Mouse (Mus musculus) heart, embryonic 16.5 days (tissue): ENCODE measurements around the gene Tmem132b. TPM values are rescaled to one million over a fixed set of nuclear protein-coding genes. Genes with fewer than 3 reads are reported as not detected.

Experiments
- ATAC-seq: fragments of 200-750 bp; cut with Nextera tagmentation; replicated peaks from 2 replicates; pipeline ENCODE4 v1.8.0; 2017; ENCODE audit warnings: moderate number of reproducible peaks; ENCODE audit not compliant: insufficient read depth, low FRiP score; ENCODE audit errors: extremely low read depth
- H3K27ac ChIP-seq: fragments of 300-500 bp; sonication (generic); 2 replicates; pipeline ENCODE4 v1.5.1; 2014; ENCODE audit warnings: mild to moderate bottlenecking, low read length, control low read depth, moderate library complexity
- H3K27me3 ChIP-seq: fragments of 300-500 bp; sonication (generic); 2 replicates; pipeline ENCODE4 v1.6.1; 2014; ENCODE audit warnings: low read length, mixed read lengths; ENCODE audit not compliant: control insufficient read depth, insufficient read depth
- H3K36me3 ChIP-seq: fragments of 300-500 bp; sonication (generic); 2 replicates; pipeline ENCODE4 v1.6.1; 2014; ENCODE audit not compliant: control insufficient read depth, insufficient read depth
- H3K4me1 ChIP-seq: fragments of 300-500 bp; sonication (generic); 2 replicates; pipeline ENCODE4 v1.6.1; 2014; ENCODE audit warnings: low read length, mixed read lengths; ENCODE audit not compliant: control insufficient read depth, insufficient read depth
- H3K4me2 ChIP-seq: fragments of 300-500 bp; sonication (generic); 2 replicates; pipeline ENCODE4 v1.6.1; 2014; ENCODE audit warnings: low read depth, mild to moderate bottlenecking, control low read depth, low read length
- H3K4me3 ChIP-seq: fragments of 300-500 bp; sonication (generic); 2 replicates; pipeline ENCODE4 v1.5.1; 2014; ENCODE audit warnings: mild to moderate bottlenecking, control low read depth, low read length
- H3K9ac ChIP-seq: fragments of 300-500 bp; sonication (generic); 2 replicates; pipeline ENCODE4 v1.6.1; 2014; ENCODE audit warnings: low read length, control low read depth
- H3K9me3 ChIP-seq: fragments of 300-500 bp; sonication (generic); replicated peaks from 2 replicates; pipeline ENCODE4 v1.6.1; 2016; ENCODE audit warnings: low read length; ENCODE audit not compliant: control insufficient read depth
- WGBS: fragments of 180-500 bp; shearing (Covaris S2); extraction: QIAGEN DNeasy Blood & Tissue Kit; methylation state at CpG from one replicate; pipeline ENCODE4 v1.1.7; 2014; 5-methylcytosine and 5-hydroxymethylcytosine counted together
- polyA plus RNA-seq: library from polyadenylated mRNA; unstranded; fragments of >200 nt; fragmentation: Nextera tagmentation; extraction: Ambion mirVana; gene quantifications from 2 replicates; pipeline ENCODE4 v1.2.1, GENCODE M21; 2015

Tmem132b gene
- polyA plus RNA-seq, 1 experiment from 2014 or later = not detected

DNA sequence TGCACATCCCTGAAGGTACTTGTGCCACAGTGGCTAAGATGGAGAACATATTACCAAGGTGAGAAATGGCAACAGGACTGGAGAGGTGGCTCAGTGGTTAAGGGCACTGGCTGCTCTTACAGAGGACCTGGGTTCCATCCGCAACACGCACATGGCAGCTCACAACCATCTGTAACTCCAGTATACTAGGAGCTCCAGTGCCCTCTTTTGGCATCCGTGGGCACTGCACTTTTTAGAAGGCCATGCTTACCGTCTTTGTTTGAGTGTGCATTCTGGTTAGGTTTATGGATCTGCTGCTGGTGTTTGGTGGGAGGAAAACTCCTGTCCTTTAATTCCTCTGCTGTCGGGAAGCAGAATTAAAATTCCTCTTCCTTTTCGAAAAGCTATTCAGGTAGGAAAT lies 116.7 kb downstream of the Tmem132b start:
- Histone ChIP-seq H3K4me2 (no peak overlapping the region), H3K4me1 (no peaks in the 10 kb centered on the region), H3K27me3 (no peaks in the 10 kb centered on the region), H3K9ac (no peak overlapping the region), H3K9me3 (peaks cover 8% of the 10 kb centered on the region; the same call in 1 of the 2 replicates), H3K4me3 (no peak overlapping the region), H3K27ac (no peak overlapping the region), H3K36me3 (no peaks in the 10 kb centered on the region)
- 81% methylated on average over 6 of the region's 6 CpGs for WGBS
- no peak for ATAC-seq

DNA sequence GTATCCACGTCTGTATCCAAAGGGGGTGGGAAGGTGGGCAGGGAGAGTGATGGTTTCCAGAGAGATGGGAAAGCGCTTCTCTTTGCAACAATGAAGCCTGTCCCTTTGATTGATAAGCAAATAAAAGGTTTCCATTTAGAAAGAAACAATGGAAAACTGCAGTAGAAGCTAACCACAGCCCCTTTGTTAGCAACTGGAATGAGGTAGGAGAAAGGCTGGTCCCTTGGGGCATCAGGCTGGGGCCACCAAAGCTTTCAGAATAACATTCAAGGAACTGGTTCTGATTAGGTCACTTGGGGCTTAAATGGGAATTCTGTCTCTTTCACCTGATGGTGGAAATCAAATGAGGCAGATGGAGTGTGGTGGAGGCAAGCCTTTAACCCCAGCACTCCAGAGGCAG lies 118.4 kb downstream of the Tmem132b start:
- H3K9ac ChIP-seq = no peak overlapping the region
- H3K4me1 ChIP-seq = no peaks in the 10 kb centered on the region
- H3K4me3 ChIP-seq = no peak overlapping the region
- no peak overlapping the region for H3K4me2 ChIP-seq
- no peaks in the 10 kb centered on the region for H3K36me3 ChIP-seq
- no peaks in the 10 kb centered on the region for H3K27me3 ChIP-seq
- H3K27ac ChIP-seq = no peak overlapping the region
- peaks cover 5% of the 10 kb centered on the region; the same call in 1 of the 2 replicates for H3K9me3 ChIP-seq
- WGBS = 53% methylated on average over 2 of the region's 2 CpGs
- ATAC-seq = no peak

GRCm38 (mm10) chr5:125658101-125658500 lies 126.5 kb downstream of the Tmem132b start:
- no peaks in the 10 kb centered on the region for H3K36me3 ChIP-seq
- H3K27ac ChIP-seq = no peak overlapping the region
- H3K4me1 ChIP-seq = no peaks in the 10 kb centered on the region
- H3K4me2 ChIP-seq = no peak overlapping the region
- H3K9ac ChIP-seq = no peak overlapping the region
- H3K4me3 ChIP-seq = no peak overlapping the region
- ATAC-seq = no peak
- H3K27me3 ChIP-seq = no peaks in the 10 kb centered on the region
- no peaks in the 10 kb centered on the region for H3K9me3 ChIP-seq
- 74% methylated on average over 5 of the region's 5 CpGs for WGBS

- H3K36me3 ChIP-seq = no peaks in the 10 kb centered on the region
- 66% methylated on average over 14 of the region's 14 CpGs for WGBS
- ATAC-seq = no peak
- H3K27me3 ChIP-seq = no peaks in the 10 kb centered on the region
- no peak overlapping the region for H3K9ac ChIP-seq
- no peak overlapping the region for H3K27ac ChIP-seq
- no peaks in the 10 kb centered on the region for H3K4me1 ChIP-seq
- H3K9me3 ChIP-seq = no peaks in the 10 kb centered on the region
- no peak overlapping the region for H3K4me3 ChIP-seq
- H3K4me2 ChIP-seq = no peak overlapping the region
Observed at GRCm38 (mm10) chr5:125658959-125659749, 127.6 kb downstream of the Tmem132b start.

DNA sequence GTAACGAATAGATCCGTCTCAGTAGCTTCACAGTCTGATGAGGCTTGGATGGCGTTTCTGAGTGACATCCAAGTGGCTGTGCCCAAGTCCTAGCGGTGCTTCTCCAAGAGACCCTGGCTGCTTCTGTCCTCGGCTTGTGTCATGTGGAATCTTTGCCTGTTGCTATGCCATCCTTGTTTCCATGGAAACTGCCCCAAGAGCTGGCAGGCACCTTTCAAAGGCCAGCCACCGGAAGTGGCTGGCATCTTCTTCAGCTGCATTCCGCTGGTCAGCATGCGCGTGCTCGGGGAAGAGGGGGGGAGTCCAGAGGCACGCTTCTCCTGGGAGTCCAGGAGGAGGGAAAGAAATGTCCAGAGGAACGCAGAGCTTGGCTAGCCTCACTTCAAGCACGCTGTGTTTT lies 144.0 kb downstream of the Tmem132b start:
- H3K4me2 ChIP-seq = no peak overlapping the region
- H3K4me1 ChIP-seq = no peaks in the 10 kb centered on the region
- no peaks in the 10 kb centered on the region for H3K9me3 ChIP-seq
- no peak overlapping the region for H3K27ac ChIP-seq
- no peaks in the 10 kb centered on the region for H3K36me3 ChIP-seq
- H3K9ac ChIP-seq = no peak overlapping the region
- H3K27me3 ChIP-seq = no peaks in the 10 kb centered on the region
- WGBS = 44% methylated on average over 13 of the region's 13 CpGs
- no peak overlapping the region for H3K4me3 ChIP-seq
- ATAC-seq = no peak

DNA sequence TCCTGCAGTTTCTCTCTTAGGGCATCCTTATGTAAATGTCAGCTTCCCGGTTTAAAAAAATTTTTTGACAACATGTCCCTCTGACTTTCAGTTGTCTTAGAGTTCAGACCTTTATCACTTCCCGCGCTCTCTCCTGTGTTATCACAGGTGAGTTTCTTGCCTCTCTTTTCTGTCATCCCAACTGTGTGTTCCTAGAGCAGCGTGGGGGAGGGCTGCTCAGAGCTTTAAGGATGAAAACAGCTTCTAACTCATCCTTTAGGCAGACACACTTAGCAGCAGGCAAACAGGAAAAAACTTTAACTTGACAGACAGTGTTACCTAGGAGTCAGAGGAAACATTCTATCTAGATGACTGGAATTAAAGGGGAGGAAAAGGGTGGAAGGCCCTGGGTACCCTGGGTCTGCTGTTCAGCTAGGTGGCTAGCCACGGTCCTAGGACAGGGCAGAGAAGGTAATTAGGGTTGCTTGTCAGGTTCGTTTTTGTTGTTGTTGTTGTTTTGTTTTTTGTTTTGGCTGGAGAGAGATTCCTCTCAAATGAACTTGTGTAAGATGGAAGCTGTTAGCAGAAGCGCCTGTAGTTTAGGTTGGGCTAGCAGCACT lies 144.6 kb downstream of the Tmem132b start:
- H3K9me3 ChIP-seq = no peaks in the 10 kb centered on the region
- H3K9ac ChIP-seq = no peak overlapping the region
- no peak overlapping the region for H3K4me2 ChIP-seq
- H3K4me1 ChIP-seq = no peaks in the 10 kb centered on the region
- no peaks in the 10 kb centered on the region for H3K36me3 ChIP-seq
- no peak overlapping the region for H3K4me3 ChIP-seq
- no peak overlapping the region for H3K27ac ChIP-seq
- H3K27me3 ChIP-seq = no peaks in the 10 kb centered on the region
- WGBS = 58% methylated on average over 7 of the region's 7 CpGs
- ATAC-seq = no peak

- Histone ChIP-seq H3K27me3 (no peaks in the 10 kb centered on the region), H3K4me1 (no peaks in the 10 kb centered on the region), H3K9me3 (no peaks in the 10 kb centered on the region), H3K36me3 (no peaks in the 10 kb centered on the region), H3K9ac (no peak overlapping the region), H3K4me3 (no peak overlapping the region), H3K4me2 (no peak overlapping the region), H3K27ac (no peak overlapping the region)
- no peak for ATAC-seq
- WGBS = 82% methylated on average over 6 of the region's 6 CpGs
Observed at GRCm38 (mm10) chr5:125680889-125681288, 149.3 kb downstream of the Tmem132b start.

- no peaks in the 10 kb centered on the region for H3K9me3 ChIP-seq
- no peaks in the 10 kb centered on the region for H3K36me3 ChIP-seq
- H3K9ac ChIP-seq = no peak overlapping the region
- no peak overlapping the region for H3K27ac ChIP-seq
- no peak for ATAC-seq
- H3K4me3 ChIP-seq = no peak overlapping the region
- H3K4me2 ChIP-seq = no peak overlapping the region
- 70% methylated on average over 6 of the region's 6 CpGs for WGBS
- no peaks in the 10 kb centered on the region for H3K4me1 ChIP-seq
- no peaks in the 10 kb centered on the region for H3K27me3 ChIP-seq
Observed at GRCm38 (mm10) chr5:125683491-125683890, 151.9 kb downstream of the Tmem132b start.

DNA sequence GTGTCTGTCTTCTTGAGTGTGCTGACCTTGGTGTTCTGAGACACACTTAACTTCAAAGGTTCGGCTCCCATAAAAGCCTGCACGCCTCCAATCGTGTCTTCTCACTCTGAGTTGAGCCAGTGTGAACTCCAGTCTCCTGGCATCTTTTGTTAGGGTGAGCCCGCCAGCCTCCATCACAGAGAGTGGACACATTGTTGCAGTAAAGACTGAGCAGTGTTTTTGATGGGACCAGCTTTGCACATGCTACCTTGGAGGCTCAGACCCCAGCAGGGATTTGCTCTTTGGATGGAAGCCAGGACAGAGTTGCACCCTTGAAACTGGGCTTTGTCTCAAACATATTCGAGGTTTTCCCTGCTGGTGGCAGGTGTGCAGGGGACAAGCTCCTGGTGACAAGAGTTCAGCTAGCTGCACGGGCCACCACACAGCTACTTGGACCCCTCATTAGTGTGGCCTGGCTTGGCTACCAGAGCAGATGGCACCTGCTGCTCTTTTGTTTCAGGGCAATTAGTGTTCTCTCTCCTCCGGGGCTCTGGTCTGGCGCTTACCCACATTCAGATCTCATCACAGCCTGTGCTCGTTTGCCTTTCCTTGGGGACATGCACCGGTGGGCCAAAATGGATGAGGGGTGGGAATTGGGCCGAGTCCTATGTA lies 154.2 kb downstream of the Tmem132b start:
- Histone ChIP-seq H3K4me1 (no peaks in the 10 kb centered on the region), H3K9ac (no peak overlapping the region), H3K4me3 (no peak overlapping the region), H3K9me3 (no peaks in the 10 kb centered on the region), H3K27ac (no peak overlapping the region), H3K27me3 (no peaks in the 10 kb centered on the region), H3K36me3 (no peaks in the 10 kb centered on the region), H3K4me2 (no peak overlapping the region)
- no peak for ATAC-seq
- WGBS = 75% methylated on average over 11 of the region's 11 CpGs
